Mouse (Mus musculus) stomach, postnatal 0 days (tissue): ENCODE measurements around the gene Ccdc183. TPM values are rescaled to one million over a fixed set of nuclear protein-coding genes. Genes with fewer than 3 reads are reported as not detected.

Experiments used
- ATAC-seq: fragments of 200-750 bp; cut with Nextera tagmentation; 2 replicates; pipeline ENCODE4 v1.8.0; 2017; ENCODE audit not compliant: low FRiP score, low TSS enrichment
- DNase-seq: peaks from one replicate; pipeline ENCODE4 v3.0.0-alpha.2; 2016; ENCODE audit warnings: low spot score
- H3K27ac ChIP-seq: fragments of 300-500 bp; sonication (generic); replicated peaks from 2 replicates; pipeline ENCODE4 v1.5.1; 2014; ENCODE audit warnings: mild to moderate bottlenecking, control low read depth
- H3K27me3 ChIP-seq: fragments of 300-500 bp; sonication (generic); 2 replicates; pipeline ENCODE4 v1.6.1; 2014; ENCODE audit warnings: low read length; ENCODE audit not compliant: control insufficient read depth, insufficient read depth
- H3K36me3 ChIP-seq: fragments of 300-500 bp; sonication (generic); 2 replicates; pipeline ENCODE4 v1.6.1; 2014; ENCODE audit warnings: low read length, mixed read lengths; ENCODE audit not compliant: control insufficient read depth, insufficient read depth
- H3K4me1 ChIP-seq: fragments of 300-500 bp; sonication (generic); replicated peaks from 2 replicates; pipeline ENCODE4 v1.6.1; 2014; ENCODE audit warnings: antibody characterized with exemption; ENCODE audit not compliant: control insufficient read depth, insufficient read depth
- H3K4me2 ChIP-seq: fragments of 300-500 bp; sonication (generic); replicated peaks from 2 replicates; pipeline ENCODE4 v1.6.1; 2014; ENCODE audit warnings: low read depth, mild to moderate bottlenecking, control low read depth, moderate library complexity
- H3K4me3 ChIP-seq: fragments of 300-500 bp; sonication (generic); 2 replicates; pipeline ENCODE4 v1.5.1; 2014; ENCODE audit warnings: low read depth, low read length, control low read depth
- H3K9ac ChIP-seq: fragments of 300-500 bp; sonication (generic); 2 replicates; pipeline ENCODE4 v1.6.1; 2014; ENCODE audit warnings: mild to moderate bottlenecking, low read length, control low read depth, mixed read lengths
- H3K9me3 ChIP-seq: fragments of 300-500 bp; sonication (generic); 2 replicates; pipeline ENCODE4 v1.6.1; 2016; ENCODE audit warnings: low read length; ENCODE audit not compliant: control insufficient read depth
- CTCF ChIP-seq: IDR thresholded peaks from 2 replicates; pipeline ENCODE4 v1.5.1; 2016; ENCODE audit warnings: antibody characterized with exemption, low read depth, mild to moderate bottlenecking, moderate library complexity
- EP300 ChIP-seq: optimal IDR thresholded peaks from 2 replicates; pipeline ENCODE3; 2016; ENCODE audit warnings: antibody characterized with exemption
- WGBS: fragments of 180-500 bp; shearing (Covaris S2); extraction: QIAGEN DNeasy Blood & Tissue Kit; methylation state at CpG from one replicate; pipeline ENCODE4 v1.1.7; 2014; 5-methylcytosine and 5-hydroxymethylcytosine counted together
- polyA plus RNA-seq: library from polyadenylated mRNA; unstranded; fragments of >200 nt; fragmentation: Nextera tagmentation; extraction: Ambion mirVana; gene quantifications from 2 replicates; pipeline ENCODE4 v1.2.1, GENCODE M21; 2015

The Ccdc183 gene
- polyA plus RNA-seq, 1 experiment from 2014 or later: 0.21 TPM

DNA sequence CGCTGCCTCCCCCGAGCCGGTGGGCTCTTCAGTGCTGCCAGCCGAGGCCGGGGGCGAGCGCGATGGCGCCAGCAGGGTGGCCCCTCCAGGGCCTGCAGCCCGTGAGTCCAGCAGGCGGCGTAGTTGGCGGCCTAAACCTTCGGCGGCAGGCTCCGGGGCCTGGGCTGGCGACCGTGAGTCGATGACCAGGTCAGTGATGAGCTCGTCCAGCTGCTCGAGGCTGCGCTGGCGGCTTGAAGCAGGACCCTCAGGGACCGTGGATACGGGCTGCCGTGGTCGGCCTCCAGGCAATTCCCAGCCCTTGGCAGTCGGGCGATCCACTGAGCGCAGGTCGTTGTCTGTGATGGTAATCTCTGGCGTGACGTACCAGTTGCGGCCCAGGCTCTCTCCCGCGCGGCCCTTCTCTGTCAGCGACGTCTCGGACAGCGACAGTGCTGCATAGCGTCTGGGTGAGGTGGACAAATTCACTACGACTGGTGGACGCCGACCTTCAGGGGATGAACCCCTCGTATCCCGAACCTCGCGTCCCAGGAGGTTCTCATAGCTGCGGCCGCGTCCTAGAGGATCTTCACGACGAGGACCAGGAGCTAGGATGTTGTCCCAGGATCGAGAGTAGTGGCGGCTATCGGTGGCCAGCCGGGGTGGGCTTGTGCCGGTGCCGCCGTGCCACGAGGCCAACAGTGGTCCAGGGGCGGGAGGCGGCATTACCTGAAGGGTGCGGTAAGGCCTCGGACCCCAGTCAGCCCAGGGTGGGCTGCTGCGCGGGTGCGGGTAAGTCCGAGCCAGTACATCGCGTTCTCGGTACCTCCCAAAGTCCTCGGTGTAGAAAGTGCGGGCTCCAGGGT is 39.3 kb downstream of the Ccdc183 start:
- Histone ChIP-seq H3K4me3 (peak overlapping the region; percentile 18; the same call in 1 of the 2 replicates), H3K36me3 (no peaks in the 10 kb centered on the region), H3K9me3 (no peaks in the 10 kb centered on the region), H3K27me3 (peaks cover 26% of the 10 kb centered on the region), H3K4me1 (peaks cover 12% of the 10 kb centered on the region; the same call in 1 of the 2 replicates), H3K4me2 (peak overlapping the region; percentile 33), H3K9ac (no peak overlapping the region), H3K27ac (no peak overlapping the region)
- ATAC-seq (no peak), DNase-seq (peak; percentile 39)
- peak; percentile 50 for TF ChIP-seq CTCF
- TF ChIP-seq EP300: no peak
- 9% methylated on average over 71 of the region's 75 CpGs for WGBS

DNA sequence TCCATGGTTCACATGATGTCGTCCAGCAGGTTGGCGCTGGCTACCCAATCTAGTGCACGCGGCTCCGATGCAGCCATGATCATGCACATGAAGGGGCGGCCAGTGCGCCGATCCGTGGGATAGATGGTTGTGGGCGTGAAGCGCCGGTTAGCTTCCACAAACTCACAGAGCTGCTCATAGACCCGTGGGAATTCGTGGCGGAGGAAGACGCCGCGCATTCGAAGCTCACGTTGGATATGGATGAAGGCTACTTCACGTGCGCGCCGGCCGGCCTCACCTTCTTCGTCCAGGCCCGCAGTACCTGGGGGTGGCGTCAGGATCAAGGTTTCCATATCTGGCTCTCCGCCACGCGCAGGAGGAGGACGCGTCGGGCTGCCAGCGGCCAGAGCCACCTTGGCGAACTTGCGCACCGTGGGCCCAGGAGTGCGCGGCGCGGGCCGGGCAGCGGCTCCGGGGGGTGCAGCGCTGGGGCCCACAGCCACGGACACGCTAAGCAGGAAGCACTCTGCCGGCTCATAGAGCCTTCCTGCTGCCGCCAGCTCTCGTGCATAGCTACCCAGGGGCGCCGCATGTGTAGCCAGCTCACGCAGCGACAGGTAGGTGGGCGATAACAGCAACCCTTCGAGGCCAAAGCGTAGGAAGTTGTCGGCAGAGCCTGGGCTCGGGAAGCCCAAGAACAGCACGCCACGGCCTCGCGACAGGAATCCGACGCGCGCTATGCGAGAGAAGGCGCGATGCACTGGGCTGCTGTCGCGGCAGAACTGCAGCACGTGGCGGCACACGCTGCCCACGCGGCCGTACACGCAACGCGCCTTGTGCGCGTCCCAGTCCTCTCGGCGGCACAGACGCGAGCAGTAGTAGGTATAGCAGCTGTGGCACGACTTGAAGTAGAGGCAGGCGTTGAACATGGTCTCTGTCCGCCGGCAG is 40.2 kb downstream of the Ccdc183 start:
- ATAC-seq: no peak
- Histone ChIP-seq H3K4me2 (peak overlapping the region; percentile 33; the same call in 1 of the 2 replicates), H3K9ac (0 out of 2 replicates have a peak overlapping the region, but pooled peaks have one; percentile 4), H3K36me3 (no peaks in the 10 kb centered on the region), H3K9me3 (no peaks in the 10 kb centered on the region), H3K4me3 (peak overlapping the region; percentile 18; the same call in 1 of the 2 replicates), H3K27me3 (peaks cover 26% of the 10 kb centered on the region), H3K4me1 (peaks cover 12% of the 10 kb centered on the region; the same call in 1 of the 2 replicates), H3K27ac (no peak overlapping the region)
- WGBS: 20% methylated on average over 92 of the region's 92 CpGs
- TF ChIP-seq CTCF (no peak), EP300 (no peak)
- peak; percentile 40 for DNase-seq

DNA sequence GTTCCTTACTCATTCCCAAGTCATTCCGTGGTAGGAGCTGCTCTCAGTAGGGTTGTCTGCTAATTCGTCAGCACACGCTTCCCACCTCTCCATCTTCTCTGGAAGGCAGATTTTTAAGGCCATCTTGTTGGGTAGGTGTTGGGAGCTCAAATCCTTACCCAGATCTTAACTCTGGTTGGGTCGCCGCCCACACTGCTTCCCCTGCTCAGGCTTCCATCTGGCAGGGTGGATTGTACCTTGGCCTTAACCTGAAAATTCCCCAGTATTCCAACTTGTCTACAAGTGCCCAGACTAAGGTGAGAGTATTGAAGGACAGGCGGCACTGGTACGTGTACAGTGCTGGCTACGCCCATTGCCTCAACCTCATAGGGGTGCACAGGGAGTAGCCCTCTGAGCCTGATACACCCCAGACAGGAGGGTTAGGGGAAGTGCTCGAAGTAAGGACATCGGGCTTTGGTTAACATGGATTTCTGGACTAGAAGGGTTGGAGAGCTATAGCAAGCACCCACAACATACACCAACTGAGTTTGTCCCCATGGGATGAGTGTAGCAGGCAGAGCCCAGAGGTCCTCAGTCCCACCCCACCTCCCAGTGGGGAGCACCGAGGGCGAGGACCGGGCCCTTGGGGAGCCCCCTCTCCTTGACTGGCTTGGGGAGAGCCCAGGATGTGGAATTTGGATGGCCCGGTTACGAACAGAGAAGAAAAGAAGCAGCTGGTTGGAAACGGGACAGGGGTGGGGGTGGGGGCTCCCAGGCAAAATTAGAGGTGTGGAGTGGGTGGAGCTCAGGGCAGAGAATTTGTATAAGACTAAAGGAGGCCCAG is 41.2 kb downstream of the Ccdc183 start:
- H3K4me2 ChIP-seq: no peak overlapping the region
- 67% methylated on average over 16 of the region's 16 CpGs for WGBS
- no peak for TF ChIP-seq CTCF
- TF ChIP-seq EP300: no peak
- no peak overlapping the region for H3K9ac ChIP-seq
- H3K4me3 ChIP-seq: no peak overlapping the region
- DNase-seq (peak; percentile 13), ATAC-seq (no peak)
- H3K36me3 ChIP-seq: no peaks in the 10 kb centered on the region
- H3K27me3 ChIP-seq: peaks cover 26% of the 10 kb centered on the region
- peaks cover 8% of the 10 kb centered on the region; the same call in 1 of the 2 replicates for H3K4me1 ChIP-seq
- H3K9me3 ChIP-seq: no peaks in the 10 kb centered on the region
- peak overlapping the region; percentile 83; the same call in 1 of the 2 replicates for H3K27ac ChIP-seq

DNA sequence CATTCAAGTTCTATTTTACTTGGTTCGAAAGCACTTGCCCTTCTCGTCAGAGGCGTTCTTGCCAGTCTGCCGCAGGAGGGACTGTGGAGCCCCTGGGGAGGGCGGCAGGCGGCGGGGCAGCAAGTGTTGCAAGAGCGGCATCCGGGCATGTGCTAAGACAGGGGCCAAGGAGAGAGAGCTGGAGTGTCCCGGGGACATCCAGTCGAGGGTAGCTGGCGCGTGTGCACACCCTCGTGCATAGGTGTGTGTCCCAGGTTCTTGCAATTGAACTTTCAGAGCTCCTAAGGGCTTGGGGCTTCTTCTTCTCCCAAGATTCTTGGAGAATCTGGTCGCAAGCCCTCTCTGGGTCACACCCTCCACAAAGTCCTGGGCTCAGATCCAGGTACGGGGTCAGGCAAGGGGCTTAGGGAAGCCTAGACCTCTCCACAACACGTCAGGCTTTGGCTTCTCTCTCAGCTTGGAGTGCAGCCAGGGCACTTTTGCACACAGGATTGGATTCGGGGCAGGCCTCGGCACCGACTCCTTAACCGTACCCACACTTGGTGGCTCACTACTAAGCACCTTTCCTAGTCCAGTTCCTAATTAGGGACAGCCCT is 41.9 kb downstream of the Ccdc183 start:
- H3K36me3 ChIP-seq: no peaks in the 10 kb centered on the region
- peak overlapping the region; percentile 55 for H3K9ac ChIP-seq
- H3K4me2 ChIP-seq: peak overlapping the region; percentile 80
- ATAC-seq (no peak), DNase-seq (peak; percentile 51)
- H3K4me1 ChIP-seq: peaks cover 7% of the 10 kb centered on the region; the same call in 1 of the 2 replicates
- no peak for TF ChIP-seq CTCF
- no peak for TF ChIP-seq EP300
- no peaks in the 10 kb centered on the region for H3K9me3 ChIP-seq
- H3K4me3 ChIP-seq: peak overlapping the region; percentile 50
- peaks cover 26% of the 10 kb centered on the region for H3K27me3 ChIP-seq
- 10% methylated on average over 21 of the region's 21 CpGs for WGBS
- peak overlapping the region; percentile 83 for H3K27ac ChIP-seq
